Mouse (Mus musculus) embryonic facial prominence, embryonic 14.5 days (tissue): ENCODE measurements around the gene Slc27a4. TPM values are rescaled to one million over a fixed set of nuclear protein-coding genes. Genes with fewer than 3 reads are reported as not detected.

Experiments
- ATAC-seq: fragments of 200-750 bp; cut with Nextera tagmentation; 2 replicates; pipeline ENCODE4 v1.8.0; 2017; ENCODE audit warnings: low read depth, moderate number of reproducible peaks, moderate TSS enrichment
- DNase-seq: peaks from one replicate; pipeline ENCODE4 v3.0.0-alpha.2; 2015; ENCODE audit warnings: low spot score
- H3K27ac ChIP-seq: fragments of 300-500 bp; sonication (generic); replicated peaks from 2 replicates; pipeline ENCODE4 v1.5.1; 2014; ENCODE audit warnings: low read depth, mild to moderate bottlenecking, low read length, moderate library complexity
- H3K27me3 ChIP-seq: fragments of 300-500 bp; sonication (generic); replicated peaks from 2 replicates; pipeline ENCODE4 v1.6.1; 2014; ENCODE audit warnings: low read length; ENCODE audit not compliant: control insufficient read depth, insufficient read depth
- H3K36me3 ChIP-seq: fragments of 300-500 bp; sonication (generic); 2 replicates; pipeline ENCODE4 v1.6.1; 2014; ENCODE audit warnings: low read length, mixed read lengths; ENCODE audit not compliant: control insufficient read depth, insufficient read depth
- H3K4me1 ChIP-seq: fragments of 300-500 bp; sonication (generic); 2 replicates; pipeline ENCODE4 v1.6.1; 2014; ENCODE audit warnings: antibody characterized with exemption, low read length; ENCODE audit not compliant: control insufficient read depth, insufficient read depth
- H3K4me2 ChIP-seq: fragments of 300-500 bp; sonication (generic); 2 replicates; pipeline ENCODE4 v1.6.1; 2014; ENCODE audit warnings: low read depth, mild to moderate bottlenecking, low read length, moderate library complexity, mixed read lengths
- H3K4me3 ChIP-seq: fragments of 300-500 bp; sonication (generic); 2 replicates; pipeline ENCODE4 v1.5.1; 2014; ENCODE audit warnings: low read depth, mild to moderate bottlenecking, low read length
- H3K9ac ChIP-seq: fragments of 300-500 bp; sonication (generic); 2 replicates; pipeline ENCODE4 v1.6.1; 2014; ENCODE audit warnings: low read depth, mild to moderate bottlenecking, low read length, moderate library complexity, mixed read lengths
- H3K9me3 ChIP-seq: fragments of 300-500 bp; sonication (generic); 2 replicates; pipeline ENCODE4 v1.6.1; 2016; ENCODE audit warnings: low read length; ENCODE audit not compliant: control insufficient read depth
- WGBS: fragments of 180-500 bp; shearing (Covaris S2); extraction: QIAGEN DNeasy Blood & Tissue Kit; methylation state at CpG from one replicate; pipeline ENCODE4 v1.1.7; 2014; 5-methylcytosine and 5-hydroxymethylcytosine counted together
- microRNA-seq: library from miRNA; unstranded; fragments of <30 nt; microRNA quantifications from one replicate; pipeline ENCODE4, GENCODE M21; 2016; ENCODE audit warnings: borderline number of aligned reads
- polyA plus RNA-seq: library from polyadenylated mRNA; unstranded; fragments of >200 nt; fragmentation: Nextera tagmentation; extraction: Ambion mirVana; gene quantifications from 2 replicates; pipeline ENCODE4 v1.2.1, GENCODE M21; 2014

Slc27a4 gene
- polyA plus RNA-seq, 1 experiment from 2014 or later = 15.0 TPM

- ATAC-seq (no peak), DNase-seq (no peak)
- no peaks in the 10 kb centered on the region for H3K4me1 ChIP-seq
- H3K9me3 ChIP-seq = no peaks in the 10 kb centered on the region
- 7% methylated on average over 5 of the region's 5 CpGs for WGBS
- H3K4me3 ChIP-seq = no peak overlapping the region
- H3K9ac ChIP-seq = no peak overlapping the region
- no peaks in the 10 kb centered on the region for H3K36me3 ChIP-seq
- H3K27me3 ChIP-seq = 0 out of 2 replicates have a peak, but pooled peaks cover 3% of the 10 kb centered on the region
- H3K27ac ChIP-seq = no peak overlapping the region
- H3K4me2 ChIP-seq = no peak overlapping the region
These were observed 56.5 kb downstream of the Slc27a4 start for GRCm38 (mm10) chr2:29858748-29859473.

- DNase-seq (no peak), ATAC-seq (no peak)
- no peaks in the 10 kb centered on the region for H3K9me3 ChIP-seq
- H3K4me2 ChIP-seq = no peak overlapping the region
- H3K4me1 ChIP-seq = peaks cover 3% of the 10 kb centered on the region; the same call in 1 of the 2 replicates
- WGBS = 49% methylated on average over 4 of the region's 4 CpGs
- no peak overlapping the region for H3K9ac ChIP-seq
- H3K4me3 ChIP-seq = no peak overlapping the region
- no peaks in the 10 kb centered on the region for H3K36me3 ChIP-seq
- H3K27ac ChIP-seq = no peak overlapping the region
- H3K27me3 ChIP-seq = no peaks in the 10 kb centered on the region
These were observed 62.7 kb downstream of the Slc27a4 start for GRCm38 (mm10) chr2:29865125-29865524.

Small RNA genes lying within 50 kb of the gene (microRNA-seq; reads per million reads assigned to microRNA genes)
- gene Mir219a-2 (not detected), gene Mir219b (not detected)

Other genes with a start within 250 kb of the Slc27a4 start
- gene Rapgef1, start 182.9 kb upstream of the Slc27a4 start, polyA plus RNA-seq = 19.0 and 22.4 TPM in 2 replicates
- gene Gm13420, start 50.9 kb upstream of the Slc27a4 start, polyA plus RNA-seq = not detected in 2 replicates
- gene Gm13547, start 43.3 kb upstream of the Slc27a4 start, polyA plus RNA-seq = 1.0 TPM in 1 of 2 replicates, not detected in the other
- gene Coq4, start 15.1 kb upstream of the Slc27a4 start, polyA plus RNA-seq = 26.3 and 29.4 TPM in 2 replicates
- gene Trub2, start 14.1 kb upstream of the Slc27a4 start, polyA plus RNA-seq = 20.4 and 24.4 TPM in 2 replicates
- 20.3 and 21.6 TPM in 2 replicates for gene Urm1, start 17.4 kb downstream of the Slc27a4 start, polyA plus RNA-seq
- gene Cercam, start 66.5 kb downstream of the Slc27a4 start, polyA plus RNA-seq = 29.2 and 32.8 TPM in 2 replicates
- 35.6 and 42.4 TPM in 2 replicates for gene Odf2, start 86.6 kb downstream of the Slc27a4 start, polyA plus RNA-seq
- 44.1 and 54.0 TPM in 2 replicates for gene Gle1, start 132.8 kb downstream of the Slc27a4 start, polyA plus RNA-seq
- 149 and 159 TPM in 2 replicates for gene Sptan1, start 162.9 kb downstream of the Slc27a4 start, polyA plus RNA-seq
- gene Wdr34, start 246.2 kb downstream of the Slc27a4 start, polyA plus RNA-seq = 29.0 and 33.7 TPM in 2 replicates